Mouse (Mus musculus) liver, adult 2 months (tissue): ENCODE results near the gene Pitpnm1.

Experiments
- CTCF ChIP-seq: fragments of 200-500 bp; IDR thresholded peaks from 2 replicates; pipeline ENCODE4 v1.5.1; 2011; ENCODE audit warnings: low read depth, low read length, control low read depth
- POLR2A ChIP-seq: fragments of 200-500 bp; IDR thresholded peaks from 2 replicates; pipeline ENCODE4 v1.6.1; 2011; ENCODE audit warnings: low read length, control low read depth; ENCODE audit not compliant: insufficient read depth; ENCODE audit errors: extremely low read depth

DNA sequence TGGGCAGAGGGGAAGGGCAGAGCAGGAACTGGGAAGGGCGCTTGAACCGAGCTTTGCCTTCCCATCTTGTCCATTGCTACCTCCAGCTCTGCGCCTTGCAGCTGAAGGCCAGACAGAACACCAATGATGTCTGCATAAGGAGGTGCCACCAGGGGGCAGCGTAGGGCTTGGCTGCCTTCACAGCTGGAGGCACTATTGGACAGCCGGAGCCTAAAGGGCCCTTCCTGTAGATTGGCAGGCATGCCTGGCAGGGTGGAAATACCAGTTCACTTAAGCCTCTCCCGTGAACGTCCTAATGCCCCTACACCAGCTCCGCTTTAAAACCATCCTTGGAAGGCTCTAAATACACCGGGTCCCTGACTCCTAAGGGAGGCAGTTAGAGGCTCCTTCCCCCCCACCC lies 742 bp upstream of the Pitpnm1 start:
- TF ChIP-seq CTCF, result peak; percentile 99
- no peak for TF ChIP-seq POLR2A
